In the genomic region with DNA sequence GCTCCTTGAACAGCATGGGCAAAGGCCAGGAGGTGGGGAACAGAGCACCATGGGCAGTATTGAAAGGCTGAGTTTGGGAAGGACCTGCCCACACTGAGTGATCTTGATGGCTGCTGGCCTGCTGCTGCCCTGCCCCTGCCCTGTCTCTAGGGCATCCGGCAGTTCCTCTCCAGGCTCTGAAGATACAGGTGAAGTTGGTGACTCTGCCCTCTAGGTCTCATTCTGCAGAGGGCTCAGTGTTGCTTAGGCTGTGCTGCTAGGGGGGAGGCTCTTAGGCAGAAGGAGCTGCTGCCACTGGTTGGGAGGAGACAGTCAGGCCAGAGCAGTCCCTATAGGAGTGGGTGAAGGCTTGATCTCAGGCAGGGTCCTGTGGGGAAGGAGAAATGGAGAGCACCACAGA, we compare ENCODE assay signal across 15 mouse cellular contexts. TPM values are rescaled to one million over a fixed set of nuclear protein-coding genes. Genes with fewer than 3 reads are reported as not detected.
DNase-seq lines count a peak whose midpoint lies in the region; ATAC-seq and TF ChIP-seq lines count a peak whose summit lies in the region.
"Had no signal": no experiment of that assay in that cellular context is flagged by ENCODE, and none has a peak within 500 bp of the region (broad histone marks: within the 10 kb centered on the region; RNA-seq: fewer than 3 reads in every experiment).

No protein-coding gene starts in this region.

- ATAC-seq in kidney, embryonic 16.5 days (ENCODE audit: low FRiP score, low TSS enrichment): no peak; the same call in 1 of the 2 replicates
- peak; percentile 5; the same call in 1 of the 2 replicates for ATAC-seq in common myeloid progenitor, adult 5-6 weeks (replicated peaks; ENCODE audit: low read depth, poor library complexity, severe bottlenecking)
- ATAC-seq in intestine, postnatal 0 days: no peak
- no peak for ATAC-seq in stomach, embryonic 16.5 days (ENCODE audit: insufficient read depth, low FRiP score)
- ATAC-seq: forebrain, embryonic 13.5 days had no signal

- no peak for DNase-seq in kidney, adult 2 months
- no peak for DNase-seq in urinary bladder, postnatal 14 days (ENCODE audit: low spot score)
- DNase-seq in right cerebral cortex, adult 2 months (ENCODE audit: low spot score in 2 of 2): no peak
- no peak for DNase-seq in spleen, postnatal 14 days (ENCODE audit: low spot score in 2 of 2)
- DNase-seq: adrenal gland, postnatal 25 days; cerebellum, adult 9-11 months; right cerebral cortex, postnatal 4 days had no signal

- no peaks in the 10 kb centered on the region for H3K27me3 ChIP-seq in kidney, embryonic 16.5 days (ENCODE audit: insufficient read depth, low read length)
- H3K27me3 ChIP-seq in kidney, adult 2 months (replicated peaks; ENCODE audit: control insufficient read depth, insufficient read depth, low read length): no peaks in the 10 kb centered on the region
- H3K27me3 ChIP-seq in intestine, postnatal 0 days (replicated peaks; ENCODE audit: control insufficient read depth, insufficient read depth, low read length): no peaks in the 10 kb centered on the region
- H3K27me3 ChIP-seq in stomach, embryonic 16.5 days (ENCODE audit: control insufficient read depth, insufficient read depth, low read length): no peaks in the 10 kb centered on the region

- no peak for TF ChIP-seq CTCF in kidney, adult 2 months (conservative IDR thresholded peaks at IDR 0.05; ENCODE audit: insufficient read depth, insufficient read length, low read depth, low read length)
- no peak for TF ChIP-seq CTCF in intestine, postnatal 0 days (IDR thresholded peaks at IDR 0.05; ENCODE audit: low read depth)

- peaks cover 36% of the 10 kb centered on the region for H3K4me1 ChIP-seq in kidney, embryonic 16.5 days (ENCODE audit: insufficient read depth, low read length)
- peaks cover 4% of the 10 kb centered on the region for H3K4me1 ChIP-seq in kidney, adult 2 months (ENCODE audit: control insufficient read depth, insufficient read depth, low read length)
- 0 out of 2 replicates have a peak, but pooled peaks cover 7% of the 10 kb centered on the region for H3K4me1 ChIP-seq in intestine, postnatal 0 days (replicated peaks; ENCODE audit: control insufficient read depth, insufficient read depth, low read length)
- peaks cover 34% of the 10 kb centered on the region for H3K4me1 ChIP-seq in stomach, embryonic 16.5 days (ENCODE audit: control insufficient read depth, insufficient read depth, low read length)

- peaks cover 5% of the 10 kb centered on the region; the same call in 1 of the 2 replicates for H3K36me3 ChIP-seq in kidney, embryonic 16.5 days (ENCODE audit: insufficient read depth, low read length)
- H3K36me3 ChIP-seq in kidney, adult 2 months (ENCODE audit: control insufficient read depth, insufficient read depth, low read length): no peaks in the 10 kb centered on the region
- H3K36me3 ChIP-seq in intestine, postnatal 0 days (ENCODE audit: control insufficient read depth, insufficient read depth): no peaks in the 10 kb centered on the region
- H3K36me3 ChIP-seq in stomach, embryonic 16.5 days (ENCODE audit: control insufficient read depth, insufficient read depth, low read length): no peaks in the 10 kb centered on the region

- 0 out of 2 replicates have a peak overlapping the region, but pooled peaks have one; percentile 7 for H3K9ac ChIP-seq in kidney, embryonic 16.5 days (replicated peaks; ENCODE audit: low read length)
- H3K9ac ChIP-seq in intestine, postnatal 0 days (ENCODE audit: low read depth, low read length): no peak overlapping the region
- peak overlapping the region; percentile 23; the same call in 1 of the 2 replicates for H3K9ac ChIP-seq in stomach, embryonic 16.5 days (ENCODE audit: low read length)
- H3K9ac ChIP-seq: forebrain, embryonic 13.5 days; liver, embryonic 14.5 days had no signal

- H3K9me3 ChIP-seq in kidney, embryonic 16.5 days (ENCODE audit: low read length): no peaks in the 10 kb centered on the region
- no peaks in the 10 kb centered on the region for H3K9me3 ChIP-seq in intestine, postnatal 0 days (ENCODE audit: control insufficient read depth)
- no peaks in the 10 kb centered on the region for H3K9me3 ChIP-seq in stomach, embryonic 16.5 days (replicated peaks; ENCODE audit: control insufficient read depth, low read length)
- H3K9me3 ChIP-seq: forebrain, embryonic 13.5 days had no signal

- TF ChIP-seq POLR2A in kidney, adult 2 months (IDR thresholded peaks at IDR 0.05; ENCODE audit: low read depth, low read length): no peak

- WGBS in kidney, embryonic 16.5 days: 69% methylated on average over 1 of the region's 1 CpGs
- WGBS in kidney, adult 2 months: 69% methylated on average over 1 of the region's 1 CpGs
- 67% methylated on average over 1 of the region's 1 CpGs for WGBS in intestine, postnatal 0 days
- WGBS in stomach, embryonic 16.5 days: 80% methylated on average over 1 of the region's 1 CpGs

- no peak overlapping the region for H3K4me3 ChIP-seq in kidney, embryonic 16.5 days (ENCODE audit: low read length)
- no peak overlapping the region for H3K4me3 ChIP-seq in kidney, adult 2 months (ENCODE audit: insufficient read depth, low read depth, low read length)
- no peak overlapping the region for H3K4me3 ChIP-seq in intestine, postnatal 0 days (ENCODE audit: low read depth, low read length)
- no peak overlapping the region for H3K4me3 ChIP-seq in stomach, embryonic 16.5 days (replicated peaks; ENCODE audit: low read length)
- H3K4me3 ChIP-seq: forebrain, embryonic 13.5 days had no signal

- peak overlapping the region; percentile 81 for H3K27ac ChIP-seq in kidney, embryonic 16.5 days (ENCODE audit: low read length)
- H3K27ac ChIP-seq in kidney, adult 2 months (ENCODE audit: insufficient read depth, low read depth, low read length): no peak overlapping the region
- peak overlapping the region; percentile 16; the same call in 1 of the 2 replicates for H3K27ac ChIP-seq in intestine, postnatal 0 days (ENCODE audit: low read depth, low read length)
- peak overlapping the region; percentile 83 for H3K27ac ChIP-seq in stomach, embryonic 16.5 days (ENCODE audit: low read length)
- H3K27ac ChIP-seq: forebrain, embryonic 13.5 days; liver, embryonic 14.5 days had no signal

- H3K4me2 ChIP-seq in kidney, embryonic 16.5 days (replicated peaks; ENCODE audit: low read depth, low read length): peak overlapping the region; percentile 0; the same call in 1 of the 2 replicates
- H3K4me2 ChIP-seq in intestine, postnatal 0 days (replicated peaks; ENCODE audit: low read depth): 0 out of 2 replicates have a peak overlapping the region, but pooled peaks have one; percentile 6
- 0 out of 2 replicates have a peak overlapping the region, but pooled peaks have one; percentile 15 for H3K4me2 ChIP-seq in stomach, embryonic 16.5 days (ENCODE audit: low read depth, low read length)
- H3K4me2 ChIP-seq: forebrain, embryonic 13.5 days had no signal

RNA-seq across cellular contexts. Expression of a gene that starts 3.0 kb away (rescaled TPM):
- polyA plus RNA-seq in kidney, embryonic 16.5 days (2015; fragmentation: Nextera tagmentation; extraction: Ambion mirVana): 2.9 and 3.5 TPM in 2 replicates
- 0.10 and 0.27 TPM in 2 replicates for polyA plus RNA-seq in kidney, adult 2 months (2012; rRNA removed)
- total RNA-seq in common myeloid progenitor, adult 5-6 weeks (2017): 5.9 and 8.3 TPM in 2 replicates
- polyA plus RNA-seq in intestine, postnatal 0 days (2015; fragmentation: Nextera tagmentation; extraction: Ambion mirVana): 0.53 and 0.88 TPM in 2 replicates
- 2.2 and 2.4 TPM in 2 replicates for polyA plus RNA-seq in stomach, embryonic 16.5 days (2015; fragmentation: Nextera tagmentation; extraction: Ambion mirVana)

RNA-seq across cellular contexts. Expression of a gene that starts 25.2 kb away (rescaled TPM):
- polyA plus RNA-seq in kidney, embryonic 16.5 days (2015; fragmentation: Nextera tagmentation; extraction: Ambion mirVana): not detected in 2 replicates
- polyA plus RNA-seq in kidney, adult 2 months (2012; rRNA removed): not detected in 2 replicates
- not detected in 2 replicates for total RNA-seq in common myeloid progenitor, adult 5-6 weeks (2017)
- polyA plus RNA-seq in intestine, postnatal 0 days (2015; fragmentation: Nextera tagmentation; extraction: Ambion mirVana): not detected in 2 replicates
- polyA plus RNA-seq in stomach, embryonic 16.5 days (2015; fragmentation: Nextera tagmentation; extraction: Ambion mirVana): not detected in 2 replicates
- total RNA-seq: adrenal gland, postnatal 25 days had no signal
- polyA plus RNA-seq: forebrain, embryonic 13.5 days; gonadal fat pad, adult 2 months; liver, embryonic 14.5 days; neural tube, embryonic 14.5 days had no signal

RNA-seq across cellular contexts. Expression of a gene that starts 32.3 kb away (rescaled TPM):
- polyA plus RNA-seq in kidney, embryonic 16.5 days (2015; fragmentation: Nextera tagmentation; extraction: Ambion mirVana): not detected in 2 replicates
- 1.8 and 4.0 TPM in 2 replicates for polyA plus RNA-seq in kidney, adult 2 months (2012; rRNA removed)
- total RNA-seq in common myeloid progenitor, adult 5-6 weeks (2017): not detected in 2 replicates
- not detected in 2 replicates for polyA plus RNA-seq in intestine, postnatal 0 days (2015; fragmentation: Nextera tagmentation; extraction: Ambion mirVana)
- not detected in 2 replicates for polyA plus RNA-seq in stomach, embryonic 16.5 days (2015; fragmentation: Nextera tagmentation; extraction: Ambion mirVana)
- total RNA-seq: adrenal gland, postnatal 25 days had no signal
- polyA plus RNA-seq: forebrain, embryonic 13.5 days; liver, embryonic 14.5 days; neural tube, embryonic 14.5 days had no signal

RNA-seq across cellular contexts. Expression of a gene that starts 42.0 kb away (rescaled TPM):
- polyA plus RNA-seq in kidney, embryonic 16.5 days (2015; fragmentation: Nextera tagmentation; extraction: Ambion mirVana): not detected in 2 replicates
- 1.8 and 5.4 TPM in 2 replicates for polyA plus RNA-seq in kidney, adult 2 months (2012; rRNA removed)
- total RNA-seq in common myeloid progenitor, adult 5-6 weeks (2017): not detected in 2 replicates
- not detected in 2 replicates for polyA plus RNA-seq in intestine, postnatal 0 days (2015; fragmentation: Nextera tagmentation; extraction: Ambion mirVana)
- not detected in 2 replicates for polyA plus RNA-seq in stomach, embryonic 16.5 days (2015; fragmentation: Nextera tagmentation; extraction: Ambion mirVana)
- total RNA-seq: adrenal gland, postnatal 25 days had no signal
- polyA plus RNA-seq: forebrain, embryonic 13.5 days; liver, embryonic 14.5 days; neural tube, embryonic 14.5 days had no signal

RNA-seq across cellular contexts. Expression of a gene that starts 47.2 kb away (rescaled TPM):
- not detected in 2 replicates for polyA plus RNA-seq in kidney, embryonic 16.5 days (2015; fragmentation: Nextera tagmentation; extraction: Ambion mirVana)
- not detected in 2 replicates for polyA plus RNA-seq in kidney, adult 2 months (2012; rRNA removed)
- total RNA-seq in common myeloid progenitor, adult 5-6 weeks (2017): not detected in 2 replicates
- polyA plus RNA-seq in intestine, postnatal 0 days (2015; fragmentation: Nextera tagmentation; extraction: Ambion mirVana): not detected in 2 replicates
- not detected in 2 replicates for polyA plus RNA-seq in stomach, embryonic 16.5 days (2015; fragmentation: Nextera tagmentation; extraction: Ambion mirVana)
- total RNA-seq: adrenal gland, postnatal 25 days had no signal
- polyA plus RNA-seq: forebrain, embryonic 13.5 days; liver, embryonic 14.5 days; neural tube, embryonic 14.5 days had no signal
